Mouse (Mus musculus) CH12.LX (cell line): ENCODE data around the gene Cdk2ap1. TPM values are rescaled to one million over a fixed set of nuclear protein-coding genes. Genes with fewer than 3 reads are reported as not detected.
"Not testable (repeated sequence)": the region's sequence is repeated elsewhere in the genome, so short reads cannot be mapped to it uniquely, and the experiment has no call there.

Experiments
- DNase-seq: peaks from one replicate; pipeline ENCODE4 v3.0.0-alpha.2; 2013; ENCODE audit errors: extremely low read depth
- H3K27ac ChIP-seq: 2 replicates; pipeline ENCODE4 v1.5.1; 2012; ENCODE audit warnings: low read depth, mild to moderate bottlenecking, control low read depth, moderate library complexity; ENCODE audit not compliant: insufficient read depth
- H3K27me3 ChIP-seq: replicated peaks from 2 replicates; pipeline ENCODE3; 2012; ENCODE audit warnings: inconsistent platforms
- H3K36me3 ChIP-seq, 2 experiments: replicated peaks in 1 of 2; 2 replicates each; pipeline versions ENCODE3 to v1.6.1; 2012; ENCODE audit warnings: inconsistent platforms in 1 of 2, low read length in 1 of 2, mild to moderate bottlenecking in 1 of 2, mixed read lengths in 1 of 2, moderate library complexity in 1 of 2; ENCODE audit not compliant: control insufficient read depth in 1 of 2, insufficient read depth in 1 of 2
- H3K4me1 ChIP-seq, 2 experiments: 2 replicates each; pipeline ENCODE4 v1.6.1; 2012; ENCODE audit warnings: inconsistent platforms in 1 of 2, moderate library complexity in 1 of 2; ENCODE audit not compliant: insufficient read depth in 2 of 2, control insufficient read depth in 1 of 2
- H3K4me2 ChIP-seq: 2 replicates; pipeline ENCODE4 v1.6.1; 2012; ENCODE audit warnings: low read depth, mild to moderate bottlenecking, control low read depth; ENCODE audit not compliant: poor library complexity, insufficient read depth, severe bottlenecking
- H3K4me3 ChIP-seq, 3 experiments: fragments of 150-350 bp in 1 of 3; sonication (generic) in 1 of 3; replicated peaks in 1 of 3; 2 replicates each; pipeline versions ENCODE3 to v1.5.1; 2011 to 2012; ENCODE audit warnings: low read depth in 2 of 3, low read length in 2 of 3, mild to moderate bottlenecking in 2 of 3, moderate library complexity in 2 of 3, control low read depth in 1 of 3, improper control_type of control experiment in 1 of 3, inconsistent platforms in 1 of 3, mixed read lengths in 1 of 3; ENCODE audit not compliant: poor library complexity in 1 of 3
- H3K79me2 ChIP-seq: replicated peaks from 2 replicates; pipeline ENCODE4 v1.6.1; 2012; ENCODE audit warnings: mild to moderate bottlenecking, moderate library complexity; ENCODE audit not compliant: control insufficient read depth, poor library complexity, insufficient read depth, severe bottlenecking; ENCODE audit errors: extremely low read depth
- H3K9ac ChIP-seq: 2 replicates; pipeline ENCODE4 v1.6.1; 2012; ENCODE audit warnings: low read depth, mild to moderate bottlenecking, control low read depth, moderate library complexity; ENCODE audit not compliant: insufficient read depth
- H3K9me3 ChIP-seq: replicated peaks from 2 replicates; pipeline ENCODE3; 2012; ENCODE audit warnings: low read length, inconsistent platforms, mixed read lengths
- CTCF ChIP-seq, 2 experiments: IDR thresholded peaks in 1 of 2; conservative IDR thresholded peaks in 1 of 2; 2 replicates each; pipeline ENCODE4 v1.5.1; 2011 to 2012; ENCODE audit warnings: low read depth in 2 of 2, low read length in 2 of 2, improper control_type of control experiment in 1 of 2, inconsistent platforms in 1 of 2, mild to moderate bottlenecking in 1 of 2, moderate library complexity in 1 of 2
- ETS1 ChIP-seq: conservative IDR thresholded peaks from 2 replicates; pipeline ENCODE4 v1.6.1; 2012; ENCODE audit warnings: low read depth, mild to moderate bottlenecking, inconsistent platforms, low read length, improper control_type of control experiment, moderate library complexity
- GABPA ChIP-seq: IDR thresholded peaks from 2 replicates; pipeline ENCODE4 v1.6.1; 2012; ENCODE audit warnings: low read depth, low read length, improper control_type of control experiment, inconsistent platforms; ENCODE audit not compliant: insufficient replicate concordance
- MAFK ChIP-seq: IDR thresholded peaks from 2 replicates; pipeline ENCODE4 v1.6.1; 2011; ENCODE audit warnings: low read length, improper control_type of control experiment; ENCODE audit not compliant: insufficient replicate concordance
- MAX ChIP-seq: IDR thresholded peaks from 2 replicates; pipeline ENCODE4 v1.6.1; 2011; ENCODE audit warnings: low read length, improper control_type of control experiment
- MAZ ChIP-seq: IDR thresholded peaks from 2 replicates; pipeline ENCODE4 v1.6.1; 2012; ENCODE audit warnings: low read depth, mild to moderate bottlenecking, inconsistent platforms, low read length, improper control_type of control experiment, moderate library complexity
- MEF2A ChIP-seq: IDR thresholded peaks from 2 replicates; pipeline ENCODE4 v1.6.1; 2014; ENCODE audit warnings: low read depth, mild to moderate bottlenecking, inconsistent platforms, low read length, improper control_type of control experiment, borderline replicate concordance
- MXI1 ChIP-seq: IDR thresholded peaks from 2 replicates; pipeline ENCODE4 v1.6.1; 2011; ENCODE audit warnings: mild to moderate bottlenecking, low read depth, low read length, improper control_type of control experiment
- NELFE ChIP-seq: IDR thresholded peaks from 2 replicates; pipeline ENCODE4 v1.6.1; 2011; ENCODE audit warnings: low read depth, low read length, improper control_type of control experiment
- RAD21 ChIP-seq: IDR thresholded peaks from 2 replicates; pipeline ENCODE4 v1.6.1; 2011; ENCODE audit warnings: low read depth, mild to moderate bottlenecking, low read length, improper control_type of control experiment, moderate library complexity
- SMC3 ChIP-seq: IDR thresholded peaks from 2 replicates; pipeline ENCODE4 v1.6.1; 2011; ENCODE audit warnings: low read depth, low read length, improper control_type of control experiment
- TBP ChIP-seq: conservative IDR thresholded peaks from 2 replicates; pipeline ENCODE4 v1.6.1; 2011; ENCODE audit warnings: low read depth, low read length, improper control_type of control experiment
- USF2 ChIP-seq: conservative IDR thresholded peaks from 2 replicates; pipeline ENCODE4 v1.6.1; 2011; ENCODE audit warnings: low read depth, low read length, improper control_type of control experiment
- dilution Hi-C: fragments of 300-500 bp; cut with MboI; formaldehyde crosslinking; loops from 2 replicates; pipeline ENCODE4 v1.14.3; 2020; ENCODE audit warnings: low sequenced_read_pairs; ENCODE audit not compliant: extremely low pct_unique_long_range_greater_than_20kb, extremely low pct_ligation_motif_present
- in situ Hi-C: fragments of 300-500 bp; cut with MboI; formaldehyde crosslinking; loops from 3 replicates; pipeline ENCODE4 v1.14.3; 2019; ENCODE audit warnings: low sequenced_read_pairs, low pct_ligation_motif_present, low pct_unique_long_range_greater_than_20kb, mixed read lengths
- polyA plus RNA-seq: library from polyadenylated mRNA; unstranded; fragments of >175 nt; gene quantifications from 2 replicates; pipeline ENCODE4 v1.2.1, GENCODE M21; 2012; ENCODE audit warnings: low read depth; ENCODE audit not compliant: insufficient read length
- total RNA-seq, 2 experiments: library from RNA; depleted of rRNA; stranded (reverse); fragments of 300-350 nt in 1 of 2; fragments of >200 nt in 1 of 2; gene quantifications; 2 replicates each; pipeline ENCODE4 v1.2.3; 2012 to 2014

The Cdk2ap1 gene
- total and polyA plus RNA-seq, 3 experiments, result 90.4 to 323 (median 179) TPM

DNA sequence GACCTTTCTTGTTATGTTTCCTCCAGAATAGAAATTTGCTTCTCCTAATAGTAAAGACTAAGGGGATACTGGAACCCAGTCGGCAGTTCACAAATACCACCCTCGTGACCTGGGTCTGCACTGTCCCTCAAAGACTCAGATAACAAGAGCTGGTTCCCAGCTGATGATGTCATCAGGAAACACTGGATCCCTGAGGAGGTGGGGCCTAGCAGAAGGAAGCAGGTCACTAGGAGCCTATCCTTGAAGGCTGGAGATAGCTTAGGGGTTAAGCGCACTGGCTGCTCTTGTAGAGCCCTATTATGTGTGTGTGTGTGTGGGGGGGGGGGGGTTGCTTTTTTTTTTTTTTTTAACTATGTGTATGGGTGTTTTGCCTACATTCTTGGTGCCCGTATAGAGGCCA, 62.8 kb downstream of the Cdk2ap1 start:
- TF ChIP-seq MXI1 (no peak), SMC3 (no peak)
- no peak overlapping the region for H3K4me3 ChIP-seq
- H3K4me2 ChIP-seq, result no peak overlapping the region
- in situ Hi-C loops, result no loop called here
- H3K27ac ChIP-seq, result no peak overlapping the region
- dilution Hi-C loops, result no loop called here
- H3K36me3 ChIP-seq, result peaks cover 37 to 67% of the 10 kb centered on the region in 2 experiments
- H3K27me3 ChIP-seq, result no peaks in the 10 kb centered on the region
- H3K79me2 ChIP-seq, result no peaks in the 10 kb centered on the region
- peaks cover 3% of the 10 kb centered on the region for H3K9me3 ChIP-seq
- no peak overlapping the region for H3K9ac ChIP-seq
- DNase-seq, result no peak
- no peaks in the 10 kb centered on the region for H3K4me1 ChIP-seq

DNA sequence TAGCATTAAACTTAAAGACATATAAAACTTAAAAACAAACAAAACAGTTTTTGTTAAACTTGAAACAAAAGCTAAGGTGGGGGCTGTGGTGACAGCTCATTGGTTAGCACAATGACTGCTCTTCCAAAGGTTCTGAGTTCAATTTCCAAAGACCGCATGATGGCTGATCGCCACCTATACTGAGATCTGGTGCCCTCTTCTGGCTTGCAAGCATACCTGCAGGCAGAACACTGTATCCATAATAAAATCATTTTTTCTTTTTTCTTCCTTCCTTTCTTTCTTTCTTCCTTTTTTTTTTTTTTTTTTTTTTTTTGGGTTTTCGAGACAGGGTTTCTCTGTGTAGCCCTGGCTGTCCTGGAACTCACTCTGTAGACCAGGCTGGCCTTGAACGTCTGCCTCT, 63.6 kb downstream of the Cdk2ap1 start:
- H3K27me3 ChIP-seq, H3K27ac ChIP-seq, H3K4me1 ChIP-seq, H3K4me3 ChIP-seq, in situ Hi-C loops, H3K4me2 ChIP-seq, H3K9me3 ChIP-seq, H3K79me2 ChIP-seq, dilution Hi-C loops, H3K9ac ChIP-seq: not testable (repeated sequence)
- H3K36me3 ChIP-seq, result peaks cover 35 to 69% of the 10 kb centered on the region in 2 experiments
- DNase-seq, result peak; percentile 43
- TF ChIP-seq RAD21 (peak; percentile 58), CTCF (conservative IDR thresholded peaks at IDR 0.05 in 1 of 2, IDR thresholded peaks at IDR 0.05 in 1 of 2; ENCODE audit: low read depth in 2 of 2, low read length in 2 of 2) (peak; percentile 19 to 63; a peak in 2 of 4 replicates), SMC3 (peak; percentile 51)

DNA sequence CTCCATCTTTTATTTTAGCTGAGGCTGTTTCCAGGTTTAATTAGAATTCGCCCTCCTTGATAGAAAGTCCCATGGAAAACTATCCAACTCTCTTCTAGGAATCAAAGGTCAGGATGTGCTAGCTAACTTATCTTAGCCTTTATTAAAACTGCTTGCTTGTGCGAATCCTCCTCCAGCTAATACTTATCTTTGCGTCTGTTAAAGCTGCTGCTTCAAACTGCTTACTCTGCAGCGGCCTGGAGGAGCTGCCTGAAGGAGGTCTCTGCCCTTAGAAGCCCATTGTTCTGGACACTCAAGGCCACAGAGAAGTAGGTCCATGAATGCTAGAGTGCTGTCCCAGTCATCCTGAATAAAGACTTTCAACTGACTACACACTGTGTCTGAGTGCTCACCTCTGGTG, 66.4 kb downstream of the Cdk2ap1 start:
- dilution Hi-C loops, result no loop called here
- H3K4me3 ChIP-seq, result no peak overlapping the region

More for the DNA sequence above, 66.4 kb downstream of the Cdk2ap1 start:
- no peak overlapping the region for H3K9ac ChIP-seq
- DNase-seq, result no peak
- no peak overlapping the region for H3K4me2 ChIP-seq
- H3K4me1 ChIP-seq, result no peaks in the 10 kb centered on the region
- in situ Hi-C loops, result no loop called here
- no peaks in the 10 kb centered on the region for H3K27me3 ChIP-seq
- H3K9me3 ChIP-seq, result peaks cover 3% of the 10 kb centered on the region
- TF ChIP-seq GABPA (no peak), MAZ (no peak), TBP (no peak), MAX (no peak), MAFK (no peak), NELFE (no peak), ETS1 (no peak), USF2 (no peak), MEF2A (no peak)
- no peak overlapping the region for H3K27ac ChIP-seq
- H3K79me2 ChIP-seq, result no peaks in the 10 kb centered on the region
- H3K36me3 ChIP-seq, result peaks cover 35 to 75% of the 10 kb centered on the region in 2 experiments

Other genes starting within 250 kb of the Cdk2ap1 start
- gene Arl6ip4, start 247.0 kb downstream of the Cdk2ap1 start, total RNA-seq (2012; rRNA removed), result 63.2 and 78.0 TPM in 2 replicates
- gene Arl6ip4, start 247.0 kb downstream of the Cdk2ap1 start, total RNA-seq (2014; rRNA removed), result 33.5 and 37.2 TPM in 2 replicates
- 130 and 166 TPM in 2 replicates for gene Arl6ip4, start 247.0 kb downstream of the Cdk2ap1 start, polyA plus RNA-seq
- gene Pitpnm2, start 113.3 kb downstream of the Cdk2ap1 start, total RNA-seq (2012; rRNA removed), result 5.0 and 5.3 TPM in 2 replicates
- 1.0 and 1.7 TPM in 2 replicates for gene Pitpnm2, start 113.3 kb downstream of the Cdk2ap1 start, total RNA-seq (2014; rRNA removed)
- 8.0 and 11.9 TPM in 2 replicates for gene Pitpnm2, start 113.3 kb downstream of the Cdk2ap1 start, polyA plus RNA-seq
- gene Mphosph9, start 35.1 kb downstream of the Cdk2ap1 start, total RNA-seq (2012; rRNA removed), result 5.6 and 5.7 TPM in 2 replicates
- gene Mphosph9, start 35.1 kb downstream of the Cdk2ap1 start, total RNA-seq (2014; rRNA removed), result 6.9 and 8.0 TPM in 2 replicates
- 7.8 and 9.8 TPM in 2 replicates for gene Mphosph9, start 35.1 kb downstream of the Cdk2ap1 start, polyA plus RNA-seq
- 6.1 and 6.3 TPM in 2 replicates for gene 2810006K23Rik, start 35.0 kb downstream of the Cdk2ap1 start, total RNA-seq (2012; rRNA removed)
- gene 2810006K23Rik, start 35.0 kb downstream of the Cdk2ap1 start, total RNA-seq (2014; rRNA removed), result 8.9 TPM in 2 replicates
- 8.2 and 8.9 TPM in 2 replicates for gene 2810006K23Rik, start 35.0 kb downstream of the Cdk2ap1 start, polyA plus RNA-seq
- 38.3 and 44.2 TPM in 2 replicates for gene Sbno1, start 62.9 kb upstream of the Cdk2ap1 start, total RNA-seq (2012; rRNA removed)
- gene Sbno1, start 62.9 kb upstream of the Cdk2ap1 start, total RNA-seq (2014; rRNA removed), result 32.4 and 35.0 TPM in 2 replicates
- gene Sbno1, start 62.9 kb upstream of the Cdk2ap1 start, polyA plus RNA-seq, result 48.5 and 52.3 TPM in 2 replicates
- gene Kmt5a, start 76.8 kb upstream of the Cdk2ap1 start, total RNA-seq (2012; rRNA removed), result 55.3 and 64.6 TPM in 2 replicates
- gene Kmt5a, start 76.8 kb upstream of the Cdk2ap1 start, total RNA-seq (2014; rRNA removed), result 60.9 and 62.8 TPM in 2 replicates
- gene Kmt5a, start 76.8 kb upstream of the Cdk2ap1 start, polyA plus RNA-seq, result 151 and 154 TPM in 2 replicates
- gene Rilpl2, start 115.3 kb upstream of the Cdk2ap1 start, total RNA-seq (2012; rRNA removed), result 393 and 482 TPM in 2 replicates
- 415 and 425 TPM in 2 replicates for gene Rilpl2, start 115.3 kb upstream of the Cdk2ap1 start, total RNA-seq (2014; rRNA removed)
- 354 and 405 TPM in 2 replicates for gene Rilpl2, start 115.3 kb upstream of the Cdk2ap1 start, polyA plus RNA-seq
- gene Snrnp35, start 120.1 kb upstream of the Cdk2ap1 start, total RNA-seq (2012; rRNA removed), result 23.3 and 27.4 TPM in 2 replicates
- 13.9 and 14.9 TPM in 2 replicates for gene Snrnp35, start 120.1 kb upstream of the Cdk2ap1 start, total RNA-seq (2014; rRNA removed)
- gene Snrnp35, start 120.1 kb upstream of the Cdk2ap1 start, polyA plus RNA-seq, result 29.0 and 36.3 TPM in 2 replicates
- gene Rilpl1, start 168.3 kb upstream of the Cdk2ap1 start, total RNA-seq (2012; rRNA removed), result 4.6 and 5.7 TPM in 2 replicates
- 1.8 and 3.1 TPM in 2 replicates for gene Rilpl1, start 168.3 kb upstream of the Cdk2ap1 start, total RNA-seq (2014; rRNA removed)
- gene Rilpl1, start 168.3 kb upstream of the Cdk2ap1 start, polyA plus RNA-seq, result 5.4 and 6.1 TPM in 2 replicates
- 205 and 319 TPM in 2 replicates for gene Tmed2, start 177.6 kb upstream of the Cdk2ap1 start, total RNA-seq (2012; rRNA removed)
- 769 and 796 TPM in 2 replicates for gene Tmed2, start 177.6 kb upstream of the Cdk2ap1 start, total RNA-seq (2014; rRNA removed)
- 280 and 301 TPM in 2 replicates for gene Tmed2, start 177.6 kb upstream of the Cdk2ap1 start, polyA plus RNA-seq
- gene Ddx55, start 189.8 kb upstream of the Cdk2ap1 start, total RNA-seq (2012; rRNA removed), result 18.2 and 20.2 TPM in 2 replicates
- gene Ddx55, start 189.8 kb upstream of the Cdk2ap1 start, total RNA-seq (2014; rRNA removed), result 15.1 and 15.7 TPM in 2 replicates
- gene Ddx55, start 189.8 kb upstream of the Cdk2ap1 start, polyA plus RNA-seq, result 25.8 and 25.9 TPM in 2 replicates
- 50.8 and 68.3 TPM in 2 replicates for gene Eif2b1, start 216.0 kb upstream of the Cdk2ap1 start, total RNA-seq (2012; rRNA removed)
- 98.0 and 107 TPM in 2 replicates for gene Eif2b1, start 216.0 kb upstream of the Cdk2ap1 start, total RNA-seq (2014; rRNA removed)
- 104 and 111 TPM in 2 replicates for gene Eif2b1, start 216.0 kb upstream of the Cdk2ap1 start, polyA plus RNA-seq
- 58.2 and 63.0 TPM in 2 replicates for gene Gtf2h3, start 216.1 kb upstream of the Cdk2ap1 start, total RNA-seq (2012; rRNA removed)
- gene Gtf2h3, start 216.1 kb upstream of the Cdk2ap1 start, total RNA-seq (2014; rRNA removed), result 84.9 and 87.5 TPM in 2 replicates
- gene Gtf2h3, start 216.1 kb upstream of the Cdk2ap1 start, polyA plus RNA-seq, result 51.9 and 57.0 TPM in 2 replicates